Mouse (Mus musculus) layer of hippocampus, adult 11-12 months (tissue): Measurements from ENCODE around the gene Col12a1.
A peak's percentile ranks its signal among the peaks of the same experiment; 100 is the strongest.
"Not testable (repeated sequence)": the region's sequence is repeated elsewhere in the genome, so short reads cannot be mapped to it uniquely, and the experiment has no call there.

Experiments used
- DNase-seq: peaks from one replicate; pipeline ENCODE4 v3.0.0; 2022; ENCODE audit warnings: low spot score

The Col12a1 gene

DNA sequence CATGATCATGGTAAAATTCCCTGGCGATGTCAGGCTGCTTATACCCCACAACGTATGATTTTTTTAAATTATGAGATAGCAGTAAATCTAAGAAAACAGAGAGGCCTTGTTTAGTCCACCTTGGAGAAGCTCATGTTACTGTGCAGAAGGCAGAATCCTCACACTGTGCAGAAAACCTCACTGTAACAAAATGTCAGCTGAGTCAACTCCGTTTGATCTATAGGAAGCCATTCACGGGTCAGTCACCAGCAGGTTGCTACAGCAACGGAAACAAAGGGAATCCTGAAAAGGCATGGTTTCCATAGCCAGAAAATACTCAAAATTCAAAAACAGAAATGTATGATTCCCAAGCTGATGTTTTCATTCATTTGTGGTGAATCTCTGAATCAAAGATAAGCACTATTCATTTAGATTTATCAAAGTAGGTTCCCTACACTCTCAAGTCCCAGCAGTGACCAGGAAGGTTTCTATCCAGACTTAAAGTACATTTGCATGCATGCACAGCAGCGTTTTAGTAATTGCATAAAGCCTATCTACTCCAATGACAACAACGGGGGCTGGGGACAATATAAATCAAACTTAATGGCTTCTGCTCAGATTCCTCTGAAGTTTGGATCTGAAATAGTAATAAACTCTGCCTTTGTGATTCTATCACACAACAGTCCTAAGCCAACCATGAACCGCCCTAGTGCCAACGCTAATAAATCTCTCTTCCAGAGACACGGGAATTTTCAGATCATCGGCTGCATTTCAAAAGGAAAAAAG lies 28.7 kb downstream of the Col12a1 start:
- DNase-seq, result no peak

DNA sequence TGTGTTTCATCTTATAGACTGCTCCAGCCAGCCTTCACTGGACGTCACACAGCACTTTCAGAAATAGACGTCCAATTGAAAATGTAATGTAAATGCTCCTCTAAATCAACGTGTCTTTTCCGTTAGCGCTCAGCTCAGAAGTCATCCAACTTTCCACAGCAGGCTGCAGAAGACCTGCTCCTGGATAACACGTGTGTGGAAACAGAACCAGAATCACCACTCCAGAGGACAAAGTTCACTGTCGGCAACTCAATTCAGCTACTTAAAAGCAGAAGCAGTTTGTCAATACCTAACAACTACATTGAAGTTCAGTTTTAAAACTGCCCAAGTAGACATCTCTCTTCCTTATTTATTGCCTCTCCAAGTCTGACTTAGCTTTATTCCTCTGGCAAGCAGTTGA lies 29.3 kb downstream of the Col12a1 start:
- no peak for DNase-seq

DNA sequence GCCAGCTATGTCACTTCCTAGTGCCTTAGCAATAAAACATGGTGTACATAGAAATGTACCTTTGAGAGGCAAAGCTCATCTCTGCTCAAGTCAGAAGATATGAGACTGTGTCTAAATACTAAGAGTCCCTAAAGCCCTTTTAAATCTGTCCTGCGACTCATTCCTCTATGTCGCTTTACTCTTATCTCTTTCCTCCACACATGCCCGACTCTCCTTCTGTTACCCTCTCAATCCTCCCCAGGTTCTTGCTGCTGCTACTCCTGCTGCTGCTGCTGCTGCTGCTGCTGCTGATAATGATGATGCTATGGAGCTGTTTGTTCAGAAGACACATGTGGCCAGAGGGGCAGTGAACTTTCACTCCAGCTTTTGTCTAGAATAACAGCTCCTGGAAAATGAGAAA lies 31.4 kb downstream of the Col12a1 start:
- no peak for DNase-seq

DNA sequence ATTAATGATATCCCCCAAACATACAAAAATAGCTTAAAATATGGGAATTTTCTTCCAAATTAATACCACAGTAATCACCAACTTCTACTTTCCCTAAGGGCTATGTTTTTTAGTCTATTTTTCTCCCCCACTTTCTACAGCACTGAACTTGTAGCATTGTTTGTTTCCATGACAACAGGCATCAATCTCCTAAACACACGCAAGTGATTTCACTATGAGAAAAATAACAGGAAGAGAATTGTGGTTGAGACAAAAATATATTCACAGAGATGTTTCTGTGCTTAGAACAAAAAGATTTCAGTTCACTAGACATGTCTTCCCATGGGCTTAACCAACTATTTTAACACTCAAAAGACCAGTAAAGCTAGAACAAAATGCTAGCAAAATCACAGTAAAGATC lies 32.6 kb downstream of the Col12a1 start:
- DNase-seq, result no peak

DNA sequence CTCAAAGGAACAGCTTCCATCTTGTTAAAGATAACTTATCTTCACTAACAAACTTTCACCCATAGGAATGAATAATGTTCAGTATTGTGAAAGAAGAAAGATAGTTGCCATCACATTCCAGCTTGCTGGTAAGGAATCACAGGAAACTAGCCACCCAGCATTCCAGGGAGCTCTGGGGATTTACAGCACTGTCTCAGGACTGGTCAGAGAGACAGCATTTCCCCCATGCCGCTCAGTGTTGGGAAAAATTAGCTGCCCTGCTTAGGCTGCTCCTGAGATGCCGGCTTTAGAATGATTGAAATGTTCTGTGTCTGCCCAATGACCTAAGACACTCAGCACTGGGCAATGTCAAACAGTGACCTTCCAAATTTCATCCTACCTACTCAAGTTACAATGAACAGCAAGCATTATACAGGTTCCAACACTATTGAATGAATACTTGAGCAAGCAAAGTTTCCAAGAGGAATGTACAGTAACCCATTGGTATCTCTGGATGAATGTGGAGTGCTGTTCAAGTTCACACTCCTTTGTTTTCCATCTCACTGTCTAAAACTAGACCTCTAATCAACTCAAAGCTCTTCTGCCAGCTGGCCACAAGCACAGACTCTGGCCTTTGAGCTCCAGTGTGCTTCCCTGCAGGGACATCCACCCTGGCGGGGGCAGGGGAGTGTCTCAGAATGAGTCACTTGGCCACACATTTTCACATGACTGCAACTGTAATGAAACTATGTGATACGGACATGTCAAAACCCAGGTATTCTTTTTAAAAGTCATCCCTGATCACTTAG lies 38.0 kb downstream of the Col12a1 start:
- no peak for DNase-seq

DNA sequence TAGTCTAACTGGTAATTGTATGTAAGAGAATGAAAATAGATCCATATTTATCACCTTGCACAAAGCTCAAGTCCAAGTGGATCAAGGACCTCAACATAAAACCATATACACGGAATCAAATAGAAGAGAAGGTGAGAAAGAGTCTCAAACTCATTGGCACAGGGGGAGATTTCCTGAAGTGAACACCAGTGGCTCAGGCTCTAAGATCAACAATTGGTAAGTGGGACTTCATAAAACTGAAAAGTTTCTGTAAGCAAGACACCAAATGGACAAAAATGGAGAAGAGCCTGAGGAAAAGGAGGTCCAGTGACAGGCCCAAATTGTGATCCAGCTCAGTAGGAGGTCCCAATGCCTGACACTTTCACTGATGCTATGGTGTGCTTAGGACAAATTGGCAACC lies 49.8 kb downstream of the Col12a1 start:
- not testable (repeated sequence) for DNase-seq

DNA sequence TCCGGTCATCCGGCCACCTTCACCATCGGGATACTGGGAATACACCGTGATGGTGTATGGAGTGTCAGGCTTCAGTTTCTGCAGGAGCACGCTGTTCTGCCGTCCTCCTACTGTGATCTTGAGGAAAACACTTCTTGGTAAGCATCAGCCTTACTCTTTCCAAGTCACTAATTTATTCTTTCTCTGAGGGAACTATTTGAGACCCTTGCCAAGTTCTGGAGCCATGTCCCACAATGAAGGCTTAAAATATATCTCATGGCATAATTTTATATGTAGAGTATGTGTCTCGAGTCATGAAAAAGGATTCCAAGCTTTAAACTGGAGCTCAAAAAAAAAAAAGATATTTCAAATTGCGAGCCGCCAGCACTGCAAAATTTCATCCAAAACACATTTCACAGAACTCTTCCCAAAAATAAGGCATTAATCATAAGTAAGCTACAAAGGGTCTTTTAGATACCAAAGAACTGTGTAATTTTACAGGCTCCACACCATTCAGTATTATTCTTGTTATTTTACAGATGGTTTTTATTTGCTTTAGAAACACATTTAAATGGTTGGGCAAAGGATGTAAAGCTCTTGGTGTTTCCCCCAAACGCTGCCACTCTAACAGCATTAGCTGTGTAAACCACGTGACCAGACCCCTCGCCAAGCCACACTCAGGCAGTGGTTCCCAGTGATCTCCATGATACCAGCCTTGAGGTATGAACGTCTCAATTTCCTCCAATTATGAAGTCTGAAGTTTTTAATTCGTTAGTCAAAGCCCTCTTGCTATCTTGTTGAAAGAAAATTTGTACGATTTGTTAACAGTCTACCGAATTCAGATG lies 65.1 kb downstream of the Col12a1 start:
- no peak for DNase-seq

DNA sequence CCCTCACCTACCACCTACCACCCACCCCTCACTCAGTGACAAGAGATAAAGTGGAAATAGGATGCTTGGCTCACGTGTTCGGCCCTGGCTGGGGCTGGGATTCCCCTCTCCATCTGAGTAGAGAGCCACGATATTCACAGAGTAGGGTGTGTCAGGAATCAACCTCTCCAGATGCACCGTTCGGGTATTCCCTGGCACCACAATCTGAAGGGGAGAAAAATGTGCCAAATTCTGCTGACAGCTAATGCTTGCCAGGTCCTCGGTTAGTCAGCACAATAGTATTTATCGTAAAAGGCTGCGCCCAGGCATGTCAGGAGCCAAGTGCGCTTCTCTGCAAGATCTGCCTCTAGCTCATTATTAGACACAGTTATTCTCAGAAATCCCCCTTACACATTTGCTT lies 70.0 kb downstream of the Col12a1 start:
- peak; percentile 3 for DNase-seq

DNA sequence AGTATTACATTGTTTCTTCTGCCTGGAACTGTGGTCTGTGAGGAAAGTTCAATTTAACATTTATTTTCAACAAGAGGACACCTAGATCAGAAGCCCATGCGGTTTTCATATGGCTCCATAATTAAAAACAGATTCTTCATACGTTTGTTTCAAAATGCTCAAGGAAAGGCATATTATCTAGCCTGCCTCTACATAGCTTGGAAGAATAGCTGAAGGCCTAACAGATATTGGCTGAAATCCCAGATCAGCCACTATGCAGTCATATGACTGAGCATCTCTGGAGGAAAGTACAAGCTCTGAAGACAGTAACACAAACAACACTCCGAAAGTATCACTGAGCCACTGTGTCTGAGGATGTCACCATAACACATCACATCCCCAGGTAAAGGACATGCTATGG lies 72.9 kb downstream of the Col12a1 start:
- DNase-seq, result no peak

DNA sequence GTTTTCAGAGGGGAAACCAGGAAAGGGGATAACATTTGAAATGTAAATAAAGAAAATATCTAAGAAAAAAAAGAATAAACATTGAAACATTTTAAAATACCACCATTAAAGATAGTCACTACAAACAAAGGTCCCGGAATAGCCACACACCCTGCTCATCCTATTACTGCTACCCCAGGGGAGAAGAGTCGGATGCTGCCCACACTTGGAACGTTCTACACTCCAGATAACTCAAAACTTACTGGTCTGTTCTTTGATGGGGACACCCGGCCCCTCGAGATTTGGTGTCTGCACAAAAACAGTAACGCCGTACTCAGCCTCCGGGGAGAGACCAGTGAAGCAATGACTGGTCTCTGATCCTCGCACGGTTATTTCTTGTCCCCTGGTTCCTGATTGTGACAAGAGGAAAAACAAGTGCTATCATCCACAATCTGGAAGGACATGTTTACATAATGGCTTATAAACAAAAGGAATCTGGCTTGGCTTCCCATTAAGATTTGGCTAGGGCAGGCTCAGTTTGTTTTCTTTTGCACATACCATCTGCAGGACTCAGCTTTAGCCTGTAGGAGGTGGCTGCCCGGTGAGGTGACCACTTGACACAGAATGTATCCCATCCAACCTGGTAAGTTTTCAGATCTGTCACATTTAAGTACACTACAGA lies 79.1 kb downstream of the Col12a1 start:
- DNase-seq, result no peak

DNA sequence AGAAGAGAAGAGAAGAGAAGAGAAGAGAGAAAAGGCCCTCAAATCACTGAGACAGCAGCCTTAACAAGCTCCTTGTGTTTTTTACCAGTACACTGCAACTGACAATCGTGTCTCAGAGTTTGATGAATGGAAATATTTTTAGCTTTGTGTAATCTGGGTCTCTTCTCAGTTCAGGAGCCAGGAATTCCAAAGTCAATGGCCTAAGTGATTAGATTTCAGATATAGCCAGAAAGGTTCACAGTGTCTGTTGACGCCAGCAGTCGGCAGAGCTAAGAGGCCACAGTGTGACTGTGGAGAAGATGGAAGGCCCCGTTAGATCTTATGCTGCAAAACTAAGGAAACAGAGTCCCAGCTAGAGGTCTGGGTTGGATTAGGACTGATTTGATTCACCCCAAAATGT lies 80.8 kb downstream of the Col12a1 start:
- no peak for DNase-seq

DNA sequence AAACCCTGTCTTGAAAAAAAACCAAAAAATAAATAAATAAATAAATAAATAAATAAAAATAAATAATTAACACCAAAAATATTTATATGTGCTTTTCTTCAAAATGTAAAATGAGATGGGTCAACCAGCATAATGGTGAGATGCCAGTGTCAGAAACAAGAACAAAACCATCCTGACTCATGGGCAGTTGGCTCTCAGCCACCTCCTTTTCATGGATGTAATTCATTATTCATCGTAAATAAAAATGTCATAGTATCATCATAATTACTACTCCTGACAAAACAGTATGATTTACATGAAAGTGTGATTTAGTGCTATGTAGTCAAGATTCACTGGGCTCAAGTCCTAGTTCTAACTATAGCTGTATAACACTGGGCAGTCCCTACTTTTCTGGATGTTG lies 84.6 kb downstream of the Col12a1 start:
- no peak for DNase-seq

DNA sequence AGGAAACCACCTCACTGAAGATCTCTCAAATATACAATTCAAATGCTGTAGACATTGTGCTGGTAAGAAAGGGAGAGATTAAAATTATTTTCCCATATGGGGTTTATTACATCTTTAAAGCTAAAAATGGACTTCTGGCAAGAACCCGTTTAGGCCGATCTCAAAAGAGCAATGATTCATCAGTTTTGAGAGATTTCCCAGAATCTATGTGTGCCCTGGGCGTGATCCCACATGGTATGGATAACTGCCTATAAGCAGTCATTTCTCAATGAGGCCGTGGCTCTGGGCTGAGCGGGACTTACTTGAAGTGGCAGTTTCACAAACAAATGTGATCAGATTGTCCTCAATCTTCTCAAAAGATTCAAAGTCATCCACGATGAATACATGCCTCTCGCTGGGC lies 87.4 kb downstream of the Col12a1 start:
- DNase-seq, result no peak

DNA sequence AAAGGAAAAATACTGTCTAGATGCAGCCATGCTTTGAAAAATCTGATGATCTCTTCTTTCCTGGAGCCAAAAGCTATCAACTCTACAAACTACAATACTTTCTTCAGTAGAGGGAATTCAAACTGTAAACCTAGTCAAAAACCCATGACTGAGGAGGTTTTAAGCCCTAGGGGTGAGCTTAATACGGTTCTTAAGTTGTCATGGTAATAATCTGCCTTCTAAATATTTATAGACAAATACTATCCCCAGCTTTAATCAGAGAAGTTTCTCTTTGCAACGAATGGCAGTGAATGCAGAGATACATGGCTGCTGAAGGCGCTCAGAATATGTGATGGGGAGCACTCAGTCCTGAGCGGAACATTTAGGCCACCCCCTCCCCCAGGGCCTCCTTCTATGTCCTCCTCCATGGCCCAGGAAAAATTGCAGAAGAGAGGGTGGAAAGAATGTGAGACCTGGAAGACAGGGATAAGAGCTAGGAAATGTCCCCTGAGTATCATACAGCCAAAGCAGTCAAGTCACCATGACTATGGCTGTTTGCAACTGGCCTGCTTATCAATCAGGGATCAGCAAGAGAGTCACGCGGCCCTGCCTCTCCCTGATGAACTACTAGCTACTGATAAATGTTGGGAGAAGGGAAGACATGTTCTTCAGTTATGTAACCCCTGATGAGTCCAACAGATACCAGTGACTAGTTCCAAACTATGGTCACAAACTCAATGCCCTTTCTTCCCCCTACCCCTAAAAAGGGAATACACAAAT lies 99.6 kb downstream of the Col12a1 start:
- no peak for DNase-seq

DNA sequence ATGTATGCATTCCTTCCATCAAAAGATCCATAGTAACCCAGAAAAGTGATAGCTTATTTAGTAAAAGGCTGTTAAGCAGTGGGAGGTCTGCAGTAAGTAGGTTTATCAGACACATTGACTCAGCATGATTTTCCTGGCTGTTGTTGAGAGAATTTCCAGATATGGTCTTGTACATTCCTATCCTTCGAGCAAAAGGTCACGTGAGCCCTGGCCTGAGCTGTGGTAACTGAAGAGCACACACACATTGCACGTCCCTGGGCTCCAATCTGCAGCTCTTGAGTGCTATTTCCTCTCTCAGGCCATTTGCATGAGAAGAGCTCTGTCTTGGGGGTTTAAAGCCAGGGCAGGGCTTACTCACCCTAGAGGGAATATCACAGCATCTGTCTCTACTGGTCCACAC lies 101.3 kb downstream of the Col12a1 start:
- DNase-seq, result no peak

DNA sequence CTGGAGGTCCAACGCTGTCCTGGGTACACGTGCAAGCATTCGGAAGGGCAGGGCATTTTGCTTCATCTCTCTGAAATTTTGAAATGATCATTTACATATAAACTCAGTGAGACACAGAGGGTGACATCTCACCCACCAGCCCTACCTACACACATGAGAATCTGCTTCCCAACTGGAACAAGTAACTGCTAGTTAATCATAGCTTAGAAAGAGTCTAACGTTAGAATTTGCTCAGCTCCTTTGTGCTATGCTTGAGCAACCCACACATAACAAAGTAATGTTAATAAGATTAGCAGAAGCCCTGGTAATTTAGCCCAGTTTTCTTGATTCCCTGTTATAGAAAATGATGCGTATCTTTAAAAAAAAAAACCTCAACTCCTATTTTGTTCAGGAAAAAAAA lies 102.6 kb downstream of the Col12a1 start:
- DNase-seq, result no peak

DNA sequence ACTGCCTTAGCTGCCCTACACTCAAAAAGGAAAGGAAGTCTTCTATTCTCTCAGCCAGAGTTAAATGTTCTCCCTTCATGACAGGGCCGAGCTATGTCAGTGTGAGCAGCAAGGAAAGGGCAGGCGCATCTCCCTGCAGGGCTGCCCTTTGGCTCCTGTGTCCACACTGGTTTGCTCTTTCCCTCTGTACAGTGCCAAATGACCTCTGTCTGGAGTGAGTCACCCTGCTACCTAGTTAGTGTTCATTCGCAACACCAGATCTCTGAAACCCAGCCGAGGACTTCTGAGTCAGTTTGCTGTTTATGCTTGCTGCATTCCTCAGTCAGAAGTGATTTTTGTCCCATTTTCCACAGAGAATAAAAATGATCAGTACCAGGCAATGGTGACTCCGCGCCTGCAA lies 108.3 kb downstream of the Col12a1 start:
- DNase-seq, result no peak

DNA sequence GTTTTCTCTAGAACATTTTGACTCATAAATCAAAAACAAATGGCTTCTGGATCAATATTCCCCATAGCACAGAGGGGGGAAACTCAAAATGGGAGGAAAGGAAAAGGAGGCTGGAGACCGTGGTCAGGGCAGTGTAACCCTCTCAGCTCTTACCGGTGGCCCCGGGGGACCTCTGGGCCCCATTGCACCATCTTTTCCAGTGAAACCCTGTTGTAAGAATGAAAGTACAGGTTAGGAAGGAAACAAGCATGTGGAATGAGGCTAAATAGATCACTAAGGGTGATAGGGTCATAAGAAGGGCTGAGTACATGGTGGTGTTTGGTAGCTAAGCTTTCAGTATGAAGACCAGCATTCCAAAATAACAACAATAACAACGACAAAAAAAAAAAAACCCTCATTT lies 109.0 kb downstream of the Col12a1 start:
- no peak for DNase-seq

DNA sequence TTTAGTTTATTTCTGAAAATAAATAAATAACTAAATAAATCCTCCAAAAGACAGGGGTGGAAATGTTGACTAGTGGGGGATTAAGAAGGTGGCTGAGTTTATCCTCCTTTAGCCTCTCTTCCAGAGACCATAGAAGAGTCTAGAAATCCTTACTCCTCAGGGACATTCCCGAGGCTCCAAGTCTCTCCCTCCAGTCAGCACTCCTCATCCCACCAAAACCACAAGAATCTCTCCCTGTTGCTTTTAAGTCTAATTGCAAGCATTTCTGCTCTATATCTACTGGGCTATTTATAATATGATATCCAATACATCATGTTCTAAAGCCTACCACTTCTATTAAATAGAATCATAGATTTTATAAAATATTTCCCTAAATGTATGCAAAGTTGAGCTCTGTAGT lies 109.8 kb downstream of the Col12a1 start:
- DNase-seq, result no peak

DNA sequence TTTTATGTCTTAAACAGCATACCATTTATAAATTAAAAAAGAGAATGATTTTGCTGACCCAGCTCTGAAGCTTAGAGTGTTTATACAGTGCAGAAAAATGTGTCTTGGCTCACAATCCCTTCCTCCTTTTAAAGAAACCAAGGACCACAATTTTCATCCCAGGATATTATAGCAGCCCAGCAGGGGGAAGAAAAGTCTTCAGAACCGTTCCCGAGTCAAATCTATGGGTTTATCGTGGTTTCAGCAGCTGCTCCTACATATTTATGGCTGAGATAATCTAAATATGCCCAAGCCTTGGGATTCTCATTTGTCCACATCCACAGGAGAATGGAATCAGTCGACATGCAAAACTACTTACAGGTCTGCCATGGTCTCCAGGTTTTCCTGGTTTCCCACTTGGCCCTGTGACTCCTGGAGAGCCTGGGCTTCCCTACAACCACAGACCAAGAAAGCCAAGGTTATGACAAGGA lies 110.5 kb downstream of the Col12a1 start:
- no peak for DNase-seq

DNA sequence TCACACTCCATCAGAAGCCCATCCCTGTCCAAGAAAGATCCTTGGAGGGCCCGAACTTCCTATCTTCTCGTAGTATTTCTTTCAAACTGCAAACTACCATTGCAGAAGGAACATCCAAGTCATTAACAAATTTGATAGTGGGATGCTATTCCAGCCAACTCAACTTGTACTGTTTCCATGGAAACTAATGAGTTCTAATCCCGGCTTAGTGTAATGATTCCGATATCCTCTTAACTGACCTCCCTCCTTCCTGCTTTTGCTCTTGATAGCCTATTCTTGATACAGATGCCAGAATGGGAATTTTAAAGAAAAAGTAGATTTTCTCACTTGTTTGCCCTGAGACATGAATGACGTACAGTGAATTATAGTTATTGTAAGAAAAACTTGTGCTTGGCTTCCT lies 112.5 kb downstream of the Col12a1 start:
- no peak for DNase-seq
